Mouse (Mus musculus) limb, embryonic 12.5 days (tissue): Measurements from ENCODE around the gene Cldn11. TPM values are rescaled to one million over a fixed set of nuclear protein-coding genes. Genes with fewer than 3 reads are reported as not detected.

Experiments
- ATAC-seq: fragments of 200-750 bp; cut with Nextera tagmentation; 2 replicates; pipeline ENCODE4 v1.8.0; 2017; ENCODE audit warnings: low read depth, moderate TSS enrichment; ENCODE audit not compliant: insufficient number of reproducible peaks, insufficient read depth, low FRiP score, low TSS enrichment
- H3K27ac ChIP-seq: fragments of 300-500 bp; sonication (generic); 2 replicates; pipeline ENCODE4 v1.5.1; 2016; ENCODE audit warnings: mild to moderate bottlenecking, moderate library complexity
- H3K27me3 ChIP-seq: fragments of 300-500 bp; sonication (generic); 2 replicates; pipeline ENCODE4 v1.6.1; 2016; ENCODE audit warnings: mild to moderate bottlenecking, moderate library complexity
- H3K36me3 ChIP-seq: fragments of 300-500 bp; sonication (generic); 2 replicates; pipeline ENCODE4 v1.6.1; 2016; ENCODE audit warnings: mild to moderate bottlenecking, moderate library complexity
- H3K4me1 ChIP-seq: fragments of 300-500 bp; sonication (generic); replicated peaks from 2 replicates; pipeline ENCODE4 v1.6.1; 2016
- H3K4me2 ChIP-seq: fragments of 300-500 bp; sonication (generic); 2 replicates; pipeline ENCODE4 v1.6.1; 2016; ENCODE audit warnings: mild to moderate bottlenecking, moderate library complexity
- H3K4me3 ChIP-seq: fragments of 300-500 bp; sonication (generic); replicated peaks from 2 replicates; pipeline ENCODE4 v1.5.1; 2016; ENCODE audit warnings: mild to moderate bottlenecking
- H3K9ac ChIP-seq: fragments of 300-500 bp; sonication (generic); replicated peaks from 2 replicates; pipeline ENCODE4 v1.6.1; 2016; ENCODE audit warnings: mild to moderate bottlenecking, moderate library complexity
- H3K9me3 ChIP-seq: fragments of 300-500 bp; sonication (generic); 2 replicates; pipeline ENCODE4 v1.6.1; 2016; ENCODE audit warnings: mild to moderate bottlenecking, moderate library complexity
- WGBS: fragments of 180-500 bp; shearing (Covaris S2); methylation state at CpG from one replicate; pipeline ENCODE4 v1.1.7; 2016; 5-methylcytosine and 5-hydroxymethylcytosine counted together
- polyA plus RNA-seq: library from polyadenylated mRNA; unstranded; fragments of >200 nt; fragmentation: Nextera tagmentation; extraction: Ambion mirVana; gene quantifications from 2 replicates; pipeline ENCODE4 v1.2.1, GENCODE M21; 2016

Gene Cldn11
- polyA plus RNA-seq, 1 experiment from 2014 or later: 5.2 TPM

GRCm38 (mm10) chr3:31160046-31160445, 10.3 kb downstream of the Cldn11 start:
- Histone ChIP-seq H3K4me1 (peaks cover 11% of the 10 kb centered on the region), H3K9me3 (no peaks in the 10 kb centered on the region), H3K9ac (no peak overlapping the region), H3K27ac (no peak overlapping the region), H3K36me3 (no peaks in the 10 kb centered on the region), H3K27me3 (no peaks in the 10 kb centered on the region), H3K4me3 (no peak overlapping the region), H3K4me2 (no peak overlapping the region)
- ATAC-seq: no peak
- WGBS: 81% methylated on average over 10 of the region's 10 CpGs

- WGBS: 50% methylated on average over 6 of the region's 6 CpGs
Observed at GRCm38 (mm10) chr3:31161336-31161735, 11.6 kb downstream of the Cldn11 start.

GRCm38 (mm10) chr3:31162860-31163259, 13.1 kb downstream of the Cldn11 start:
- H3K9ac ChIP-seq: no peak overlapping the region
- WGBS: 93% methylated on average over 14 of the region's 14 CpGs
- ATAC-seq: no peak
- H3K36me3 ChIP-seq: no peaks in the 10 kb centered on the region
- H3K9me3 ChIP-seq: no peaks in the 10 kb centered on the region
- H3K4me2 ChIP-seq: no peak overlapping the region
- no peak overlapping the region for H3K27ac ChIP-seq
- no peak overlapping the region for H3K4me3 ChIP-seq
- H3K27me3 ChIP-seq: no peaks in the 10 kb centered on the region
- H3K4me1 ChIP-seq: 0 out of 2 replicates have a peak, but pooled peaks cover 3% of the 10 kb centered on the region

More at GRCm38 (mm10) chr3:31161336-31161735, 11.6 kb downstream of the Cldn11 start:
- no peaks in the 10 kb centered on the region for H3K9me3 ChIP-seq
- H3K27ac ChIP-seq: no peak overlapping the region
- H3K36me3 ChIP-seq: no peaks in the 10 kb centered on the region
- no peaks in the 10 kb centered on the region for H3K27me3 ChIP-seq
- no peak for ATAC-seq
- H3K4me3 ChIP-seq: no peak overlapping the region
- H3K4me1 ChIP-seq: peaks cover 4% of the 10 kb centered on the region; the same call in 1 of the 2 replicates
- H3K4me2 ChIP-seq: no peak overlapping the region
- no peak overlapping the region for H3K9ac ChIP-seq

- Histone ChIP-seq H3K27me3 (no peaks in the 10 kb centered on the region), H3K4me3 (no peak overlapping the region), H3K9ac (no peak overlapping the region), H3K27ac (no peak overlapping the region), H3K4me1 (0 out of 2 replicates have a peak, but pooled peaks cover 3% of the 10 kb centered on the region), H3K9me3 (no peaks in the 10 kb centered on the region), H3K4me2 (no peak overlapping the region), H3K36me3 (no peaks in the 10 kb centered on the region)
- ATAC-seq: no peak
- WGBS: 70% methylated on average over 3 of the region's 3 CpGs
Observed at GRCm38 (mm10) chr3:31165803-31166202, 16.1 kb downstream of the Cldn11 start.

GRCm38 (mm10) chr3:31166365-31166871, 16.7 kb downstream of the Cldn11 start:
- no peak for ATAC-seq
- H3K4me2 ChIP-seq: no peak overlapping the region
- no peak overlapping the region for H3K27ac ChIP-seq

GRCm38 (mm10) chr3:31190342-31190741, 40.6 kb downstream of the Cldn11 start:
- no peak for ATAC-seq
- no peak overlapping the region for H3K27ac ChIP-seq

More at GRCm38 (mm10) chr3:31166365-31166871, 16.7 kb downstream of the Cldn11 start:
- Histone ChIP-seq H3K9me3 (no peaks in the 10 kb centered on the region), H3K4me1 (no peaks in the 10 kb centered on the region), H3K27me3 (no peaks in the 10 kb centered on the region), H3K36me3 (no peaks in the 10 kb centered on the region), H3K4me3 (no peak overlapping the region), H3K9ac (no peak overlapping the region)
- 78% methylated on average over 12 of the region's 12 CpGs for WGBS

GRCm38 (mm10) chr3:31191402-31191801, 41.7 kb downstream of the Cldn11 start:
- Histone ChIP-seq H3K4me1 (peaks cover 7% of the 10 kb centered on the region), H3K4me3 (no peak overlapping the region), H3K36me3 (no peaks in the 10 kb centered on the region), H3K9ac (no peak overlapping the region), H3K4me2 (peak overlapping the region; percentile 30), H3K27ac (no peak overlapping the region), H3K9me3 (no peaks in the 10 kb centered on the region), H3K27me3 (no peaks in the 10 kb centered on the region)
- ATAC-seq: no peak
- WGBS: 18% methylated on average over 10 of the region's 10 CpGs

More at GRCm38 (mm10) chr3:31190342-31190741, 40.6 kb downstream of the Cldn11 start:
- Histone ChIP-seq H3K4me2 (no peak overlapping the region), H3K36me3 (no peaks in the 10 kb centered on the region), H3K4me3 (no peak overlapping the region), H3K9ac (no peak overlapping the region), H3K4me1 (peaks cover 7% of the 10 kb centered on the region), H3K9me3 (no peaks in the 10 kb centered on the region), H3K27me3 (no peaks in the 10 kb centered on the region)
- WGBS: 84% methylated on average over 7 of the region's 7 CpGs

- no peak overlapping the region for H3K4me2 ChIP-seq
- no peak overlapping the region for H3K4me3 ChIP-seq
- no peaks in the 10 kb centered on the region for H3K36me3 ChIP-seq
- no peaks in the 10 kb centered on the region for H3K27me3 ChIP-seq
- 0 out of 2 replicates have a peak, but pooled peaks cover 5% of the 10 kb centered on the region for H3K9me3 ChIP-seq
- WGBS: 70% methylated on average over 17 of the region's 17 CpGs
- H3K4me1 ChIP-seq: peaks cover 7% of the 10 kb centered on the region; the same call in 1 of the 2 replicates
- no peak overlapping the region for H3K9ac ChIP-seq
- no peak for ATAC-seq
- H3K27ac ChIP-seq: no peak overlapping the region
Observed at GRCm38 (mm10) chr3:31199162-31199877, 49.6 kb downstream of the Cldn11 start.

- no peaks in the 10 kb centered on the region for H3K9me3 ChIP-seq
- H3K27ac ChIP-seq: no peak overlapping the region
- ATAC-seq: no peak
- H3K27me3 ChIP-seq: no peaks in the 10 kb centered on the region
- no peak overlapping the region for H3K4me3 ChIP-seq
- peaks cover 25% of the 10 kb centered on the region for H3K4me1 ChIP-seq
- H3K4me2 ChIP-seq: no peak overlapping the region
- 90% methylated on average over 11 of the region's 11 CpGs for WGBS
- H3K36me3 ChIP-seq: no peaks in the 10 kb centered on the region
- no peak overlapping the region for H3K9ac ChIP-seq
Observed at GRCm38 (mm10) chr3:31203947-31204346, 54.2 kb downstream of the Cldn11 start.

GRCm38 (mm10) chr3:31205167-31205566, 55.4 kb downstream of the Cldn11 start:
- Histone ChIP-seq H3K27me3 (no peaks in the 10 kb centered on the region), H3K4me2 (no peak overlapping the region), H3K36me3 (no peaks in the 10 kb centered on the region), H3K27ac (no peak overlapping the region), H3K9me3 (no peaks in the 10 kb centered on the region), H3K9ac (no peak overlapping the region), H3K4me3 (no peak overlapping the region), H3K4me1 (peaks cover 34% of the 10 kb centered on the region)
- ATAC-seq: no peak
- 79% methylated on average over 3 of the region's 3 CpGs for WGBS

- H3K36me3 ChIP-seq: no peaks in the 10 kb centered on the region
- no peaks in the 10 kb centered on the region for H3K27me3 ChIP-seq
- no peak overlapping the region for H3K4me3 ChIP-seq
- no peak overlapping the region for H3K4me2 ChIP-seq
- ATAC-seq: no peak
- peaks cover 47% of the 10 kb centered on the region for H3K4me1 ChIP-seq
- peak overlapping the region; percentile 75 for H3K27ac ChIP-seq
- H3K9me3 ChIP-seq: no peaks in the 10 kb centered on the region
- WGBS: 34% methylated on average over 4 of the region's 4 CpGs
- H3K9ac ChIP-seq: no peak overlapping the region
Observed at GRCm38 (mm10) chr3:31208046-31208445, 58.3 kb downstream of the Cldn11 start.
